Mouse (Mus musculus) spleen, adult 12 weeks (tissue): ENCODE measurements around the gene Zxdc.

Experiments used
- DNase-seq: peaks from one replicate; pipeline ENCODE4 v3.0.0; 2022; ENCODE audit warnings: low spot score

Zxdc gene

DNA sequence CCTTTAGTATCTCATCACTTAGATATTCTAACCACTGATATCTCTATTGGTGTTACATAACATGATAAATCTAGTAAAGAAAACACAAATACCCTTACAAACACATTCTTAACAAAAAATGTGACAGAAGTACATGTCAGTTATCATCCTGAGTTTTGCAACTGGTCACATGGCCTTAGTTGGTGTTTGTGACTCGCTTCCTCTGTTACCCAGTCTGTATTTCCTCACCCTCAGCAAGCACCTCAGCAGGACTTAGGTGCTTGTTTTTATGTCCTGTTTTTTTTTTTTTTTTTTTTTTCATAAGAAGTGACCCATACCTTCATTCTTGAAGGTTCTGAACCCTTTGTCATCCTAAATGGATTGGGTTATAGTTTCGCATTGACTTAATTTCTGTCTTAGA lies 8.4 kb downstream of the Zxdc start:
- no peak for DNase-seq

DNA sequence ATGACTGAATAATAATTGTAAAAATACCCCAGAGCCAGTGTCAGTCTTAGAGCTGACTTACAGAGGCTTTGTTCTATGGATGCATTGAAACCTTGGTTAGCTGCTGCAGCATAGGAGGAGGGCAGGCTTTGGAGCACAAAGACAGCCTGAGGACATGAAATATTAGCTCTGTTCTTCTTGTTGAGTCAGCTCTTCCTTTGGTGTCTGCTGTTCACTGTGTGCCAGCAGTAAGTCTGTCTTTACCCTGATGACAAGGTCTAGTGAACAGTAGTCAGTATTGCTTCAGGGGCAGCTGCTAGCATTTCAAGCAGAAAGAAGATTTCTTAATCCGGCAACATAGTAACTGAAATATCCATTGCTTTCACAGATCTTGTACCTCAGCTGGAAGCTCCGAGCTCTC lies 12.2 kb downstream of the Zxdc start:
- DNase-seq = no peak

DNA sequence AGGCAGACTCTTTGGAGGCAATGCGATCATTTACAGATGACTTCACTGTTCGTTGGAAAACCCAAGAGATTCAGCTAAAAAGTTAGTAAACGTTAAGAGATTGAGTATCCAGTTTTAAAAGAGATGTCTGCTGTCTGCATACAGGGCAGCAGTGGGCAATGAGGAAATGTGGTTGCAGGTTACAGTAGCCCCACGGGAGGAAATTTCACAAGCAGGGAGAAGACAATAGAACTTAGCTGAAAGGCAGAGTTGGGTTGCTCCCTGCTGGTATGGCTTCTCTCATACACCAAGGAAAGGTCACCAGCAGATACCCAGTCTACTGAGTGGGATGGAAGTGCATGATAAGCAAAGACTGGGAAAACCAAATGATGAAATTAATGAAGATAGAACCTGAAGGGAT lies 21.3 kb downstream of the Zxdc start:
- DNase-seq = no peak

DNA sequence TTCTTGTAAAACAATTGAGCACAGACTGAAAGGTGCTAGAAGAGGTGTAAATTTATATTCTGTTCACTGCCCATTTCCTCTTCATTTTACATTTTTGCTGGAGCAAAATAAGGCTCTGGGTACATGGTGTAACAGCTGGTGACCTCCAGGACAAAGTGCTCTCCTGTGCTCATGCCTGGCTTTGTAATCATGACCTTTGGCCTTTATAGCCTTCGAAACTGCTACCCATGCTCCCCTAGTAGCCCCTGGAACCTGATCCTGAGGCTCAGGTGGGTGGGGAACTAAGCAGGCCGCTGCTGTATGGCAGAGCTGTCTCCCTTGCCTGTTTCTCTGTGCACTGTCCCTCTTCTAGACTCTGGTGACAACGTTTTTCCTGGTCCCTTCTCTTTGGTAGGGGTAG lies 24.7 kb downstream of the Zxdc start:
- no peak for DNase-seq

DNA sequence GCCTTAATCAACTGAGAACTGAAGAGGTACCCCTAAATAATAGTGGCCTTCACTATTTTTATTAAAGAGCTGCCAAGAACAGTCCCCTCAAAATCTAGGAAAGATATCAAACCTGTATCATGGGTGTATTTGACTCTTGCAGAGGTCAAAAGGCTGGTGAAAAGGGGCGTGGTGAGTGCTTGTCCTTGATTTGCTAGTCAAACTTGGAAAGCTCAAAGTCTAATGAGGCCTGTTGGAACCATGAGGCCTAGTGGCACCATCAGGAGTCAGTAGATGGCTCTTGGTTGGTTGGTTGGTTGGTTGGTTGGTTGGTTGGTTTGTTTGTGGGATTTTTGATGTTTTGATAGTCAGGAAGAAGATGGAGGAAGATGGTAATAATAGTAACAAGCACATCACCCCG lies 26.5 kb downstream of the Zxdc start:
- DNase-seq = no peak

DNA sequence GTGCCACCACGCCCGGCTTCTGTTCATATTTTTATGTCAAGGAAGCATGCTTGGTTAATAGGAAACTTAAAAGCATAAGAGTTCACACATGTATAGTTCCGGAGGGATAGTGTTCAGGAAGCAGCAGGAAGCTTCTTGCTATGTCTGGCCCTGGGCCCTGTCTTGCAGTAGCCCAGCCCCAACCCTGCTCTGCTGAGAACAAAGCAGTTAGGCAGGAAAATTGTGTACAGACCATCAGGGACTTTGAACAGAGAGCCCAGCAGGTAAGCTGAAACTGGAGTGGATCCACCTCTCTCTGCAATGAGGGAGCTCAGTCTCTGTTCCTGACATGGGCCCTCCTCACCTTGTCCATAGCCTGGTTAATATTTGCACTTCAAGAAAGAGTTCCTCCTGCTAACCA lies 28.0 kb downstream of the Zxdc start:
- no peak for DNase-seq

DNA sequence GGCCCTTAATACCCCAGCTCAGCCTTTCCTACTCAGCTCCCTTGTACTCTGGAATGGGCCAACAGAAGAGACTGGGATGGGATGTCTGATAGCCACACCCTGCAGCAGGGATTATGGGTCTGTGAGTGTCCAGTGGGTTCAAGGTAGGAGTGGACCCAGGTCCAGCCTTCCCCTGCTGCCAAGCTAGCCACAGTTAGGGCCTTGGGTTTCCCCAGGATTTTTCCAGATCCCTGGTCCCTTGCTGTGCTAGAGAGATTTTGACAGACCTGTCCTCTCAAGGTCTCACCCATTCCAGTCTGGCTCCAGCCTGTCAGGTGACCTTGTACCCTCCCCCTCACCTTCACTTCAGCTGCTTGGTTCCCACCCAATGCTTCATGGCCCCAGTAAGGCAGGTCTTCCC lies 39.3 kb downstream of the Zxdc start:
- no peak for DNase-seq

DNA sequence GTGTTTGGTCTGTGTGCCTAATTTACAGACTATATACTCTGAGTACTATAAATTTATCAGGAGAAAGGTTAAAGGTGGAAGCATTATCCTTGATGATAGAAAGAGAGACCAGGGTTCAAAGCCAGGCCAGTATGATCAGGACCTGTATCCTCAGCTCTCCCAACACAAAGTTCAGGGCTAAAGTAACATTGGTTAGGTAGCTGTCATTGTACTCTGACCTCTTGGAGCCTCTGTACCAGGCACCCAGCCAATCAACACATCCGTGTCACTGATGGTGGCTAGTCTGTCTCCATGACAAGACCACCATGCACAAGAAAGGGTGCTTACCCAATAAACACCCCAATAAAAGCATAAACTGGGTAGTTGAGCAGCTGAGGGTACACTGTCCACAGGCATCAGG lies 41.7 kb downstream of the Zxdc start:
- DNase-seq = no peak

DNA sequence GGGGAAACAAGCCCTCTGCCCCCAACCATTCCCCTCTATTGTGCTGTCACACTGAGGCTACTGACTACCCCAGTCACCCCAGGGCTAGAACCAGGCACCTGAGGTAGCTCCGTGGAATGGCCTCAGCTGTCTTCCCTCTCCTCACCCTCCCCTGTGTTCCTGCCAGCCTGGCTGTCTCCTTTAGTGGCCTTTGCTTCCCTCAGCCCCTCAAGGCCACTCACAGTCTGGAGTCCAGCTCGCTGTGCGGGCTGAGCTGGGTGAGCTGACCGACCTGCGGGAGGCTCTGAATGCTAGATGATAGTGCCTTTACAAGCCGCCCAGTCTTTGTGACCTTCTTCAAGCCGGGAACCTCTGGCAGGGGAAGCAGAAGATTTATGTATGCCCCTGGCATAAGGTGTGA lies 42.6 kb downstream of the Zxdc start:
- DNase-seq = no peak

DNA sequence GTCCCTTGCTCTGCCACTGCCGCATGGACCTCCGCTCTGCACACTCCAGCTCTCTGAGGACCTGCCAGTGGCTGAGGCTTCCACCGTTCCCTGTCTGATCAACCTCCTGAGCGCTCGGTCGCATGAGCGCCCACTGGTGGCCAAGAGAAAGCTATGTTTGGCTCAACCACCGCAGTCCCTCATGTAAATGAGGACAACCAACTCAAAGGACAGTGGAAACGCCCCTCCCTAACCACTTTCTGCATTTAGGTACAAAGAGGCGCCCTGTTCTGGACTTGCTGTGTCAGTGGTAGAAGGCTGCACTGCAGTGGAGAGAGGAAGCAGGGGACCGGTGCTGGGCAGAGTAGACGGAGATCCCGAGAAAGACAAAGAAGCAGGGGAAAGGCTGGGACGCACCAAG lies 53.3 kb downstream of the Zxdc start:
- DNase-seq = no peak

DNA sequence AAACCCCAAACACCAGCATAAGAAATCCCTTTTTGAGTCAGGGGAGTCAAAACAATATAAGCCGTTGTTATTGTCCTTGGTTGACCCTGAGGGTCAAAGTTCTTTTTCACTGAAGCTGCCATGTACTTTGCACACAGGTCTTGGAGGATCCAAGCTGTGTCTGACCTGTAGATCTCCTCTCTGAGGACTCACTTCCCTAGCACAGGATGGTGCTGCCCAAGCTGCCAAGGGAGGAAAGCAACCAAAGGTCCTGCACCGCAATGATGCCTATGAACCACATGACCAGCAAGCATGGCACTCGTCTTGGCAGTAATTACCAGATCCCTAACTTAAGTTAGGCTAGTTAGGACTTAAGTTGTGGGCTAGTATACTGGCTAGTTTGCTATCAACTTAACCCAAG lies 56.1 kb downstream of the Zxdc start:
- DNase-seq = no peak

DNA sequence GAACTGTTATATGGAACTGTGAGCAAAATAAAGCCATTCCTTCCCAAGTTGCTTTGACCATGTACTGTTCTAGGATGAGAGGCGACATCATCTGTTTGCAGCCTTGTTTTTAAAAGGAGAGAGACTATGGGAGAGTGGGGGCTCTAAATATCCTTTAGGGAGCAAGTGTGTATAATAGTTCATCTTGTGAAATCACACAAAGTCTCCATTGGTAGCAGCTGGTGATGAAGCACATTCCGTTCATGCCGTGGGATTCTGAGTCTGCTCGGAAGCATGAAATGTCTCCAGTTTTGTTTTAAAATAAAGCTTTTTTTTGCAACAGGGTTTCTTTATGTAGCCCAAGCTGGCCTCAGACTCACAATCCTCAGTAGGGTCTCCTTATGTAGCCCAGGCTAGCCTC lies 56.7 kb downstream of the Zxdc start:
- no peak for DNase-seq

DNA sequence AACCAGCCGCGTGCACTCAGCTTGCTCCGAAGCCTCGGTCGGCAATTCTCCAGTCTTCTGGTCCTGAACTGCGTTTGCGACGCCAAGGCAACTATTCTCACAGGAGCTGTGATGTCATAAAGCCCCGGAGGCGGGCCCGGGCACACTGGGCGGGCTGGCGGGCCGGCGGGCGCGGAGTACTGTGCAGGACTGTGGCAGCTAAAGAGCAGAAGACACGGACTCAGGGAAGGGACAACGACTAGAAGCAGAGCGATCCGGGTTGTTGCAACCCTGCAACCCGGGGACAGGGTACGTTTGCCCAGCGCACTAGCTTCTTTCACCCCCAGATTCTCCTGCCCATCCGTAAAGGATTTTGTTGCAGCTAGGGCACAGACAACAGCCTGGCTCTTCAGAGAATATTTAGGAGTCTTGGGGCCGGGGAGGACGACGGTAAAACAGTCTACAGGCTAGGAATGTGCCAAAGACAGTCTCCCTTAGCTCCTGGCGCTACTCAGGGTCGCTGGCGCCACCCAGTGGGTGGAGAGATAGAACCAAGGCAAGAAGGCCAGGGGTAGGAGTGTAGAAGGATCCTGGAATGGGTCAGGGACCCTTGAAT lies 59.2 kb downstream of the Zxdc start, which contains the start of gene Cfap100:
Cfap100 (minus strand) TSS at position 418 of the 595 bp plus-strand sequence.
- no peak for DNase-seq

DNA sequence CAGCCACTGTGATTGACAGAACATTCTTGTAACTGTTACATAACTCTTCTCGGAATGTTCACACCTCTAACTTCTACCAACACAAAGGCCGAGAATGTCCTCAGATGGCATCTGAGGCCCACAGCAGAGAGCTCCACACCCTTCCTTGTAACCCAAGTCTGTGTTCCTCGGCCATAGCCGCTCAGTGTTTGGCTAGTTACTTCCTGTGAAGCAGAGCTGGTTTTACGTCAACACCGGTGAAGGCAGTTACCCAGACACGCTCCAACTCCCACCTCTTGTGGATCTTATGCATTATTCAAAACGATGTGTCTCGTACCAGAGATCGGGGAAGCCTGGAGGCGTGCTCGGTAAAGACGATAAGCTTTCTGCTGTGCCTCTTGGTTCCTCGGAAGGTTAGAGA lies 60.6 kb downstream of the Zxdc start:
- no peak for DNase-seq

DNA sequence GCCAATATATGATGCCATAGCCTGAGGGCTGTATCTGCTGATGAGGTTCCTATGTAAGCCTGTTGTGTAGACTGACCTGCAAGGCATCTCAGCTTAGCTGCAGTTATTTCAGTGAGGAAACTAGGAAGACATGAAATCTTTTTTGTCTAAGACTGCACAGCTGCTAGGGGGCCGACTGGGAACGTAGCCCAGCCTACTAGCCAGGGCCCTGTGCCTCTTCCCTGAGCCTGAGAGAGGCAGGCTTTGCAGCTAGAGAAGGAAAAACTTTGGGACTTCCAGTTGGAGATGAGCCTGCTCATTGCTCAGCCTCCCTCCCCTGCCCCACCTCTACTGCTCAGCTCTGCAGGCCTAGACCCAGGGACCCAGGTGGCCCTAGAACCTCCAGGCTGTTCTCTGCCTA lies 62.2 kb downstream of the Zxdc start:
- no peak for DNase-seq

DNA sequence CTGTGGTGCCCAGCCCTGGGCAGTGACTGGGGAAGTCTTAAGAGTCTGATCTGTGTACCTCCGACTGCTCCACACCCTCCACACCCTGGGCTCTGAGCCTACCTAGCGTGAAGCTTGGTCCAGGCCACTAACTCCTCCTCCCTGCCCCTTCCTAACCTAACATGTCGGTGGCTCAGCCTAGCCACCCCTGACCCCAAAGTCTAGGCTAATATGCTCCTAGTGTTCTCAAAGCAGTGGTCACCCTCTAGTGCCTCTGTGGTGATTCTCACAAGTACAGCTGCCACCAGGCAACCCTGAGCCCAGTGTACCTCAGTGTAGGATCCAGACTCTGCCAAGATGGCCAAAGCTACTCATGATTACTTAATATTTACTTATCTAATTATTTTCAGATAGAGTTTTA lies 65.4 kb downstream of the Zxdc start:
- DNase-seq = no peak

DNA sequence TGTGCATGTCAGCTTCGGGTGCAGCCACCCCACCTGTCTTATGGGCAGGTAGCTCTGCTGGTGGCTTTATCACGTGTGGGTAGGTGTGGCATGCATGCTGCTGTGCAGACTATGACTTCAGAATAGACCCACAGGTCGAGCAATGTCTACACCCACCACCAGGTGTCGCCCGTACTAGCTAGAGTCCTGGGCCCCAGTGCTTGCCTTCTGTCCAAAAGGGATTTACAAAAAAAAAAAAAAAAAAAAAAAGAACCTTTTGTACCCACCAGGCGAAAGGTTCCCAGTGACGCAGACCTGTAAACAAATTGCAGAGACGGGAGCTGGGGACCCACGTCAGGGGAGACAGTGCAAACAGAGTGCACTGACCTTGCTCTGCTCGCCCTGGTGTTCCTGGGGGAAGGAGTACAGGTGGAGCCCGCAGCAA lies 65.9 kb downstream of the Zxdc start:
- peak; percentile 15 for DNase-seq

DNA sequence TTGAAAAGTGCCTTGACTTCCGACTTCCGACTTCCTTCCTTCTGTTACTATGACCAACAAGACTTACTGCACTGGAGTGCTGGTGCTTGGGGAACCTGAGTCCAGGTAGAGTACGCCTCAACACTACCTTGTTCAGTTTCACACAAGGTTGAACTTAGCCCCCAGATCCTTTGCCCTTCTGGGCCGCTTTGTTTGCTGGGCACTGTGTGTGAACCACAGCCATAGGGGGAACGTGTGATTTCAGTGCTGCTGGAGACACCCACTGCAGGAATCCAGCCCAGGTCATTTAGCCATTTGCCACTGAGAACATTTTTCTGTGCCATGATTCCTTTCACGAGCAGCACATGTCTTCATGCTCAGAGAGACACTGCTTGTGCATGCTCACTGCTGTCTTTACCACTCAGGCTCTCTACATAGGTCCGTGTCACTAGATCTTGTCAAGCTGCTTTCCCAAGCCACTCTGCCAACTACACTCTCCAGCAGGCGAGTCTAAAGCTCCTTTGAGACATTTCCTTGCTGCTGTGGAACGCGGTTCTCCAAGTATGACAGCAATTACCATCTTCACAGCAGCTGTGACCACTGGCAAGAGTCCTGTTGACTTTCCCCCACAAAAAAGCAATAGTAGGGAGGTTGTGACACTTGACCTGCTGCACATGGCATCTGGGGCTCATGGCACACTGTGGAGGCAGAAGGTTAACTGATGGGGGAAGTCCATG lies 67.1 kb downstream of the Zxdc start:
- no peak for DNase-seq

DNA sequence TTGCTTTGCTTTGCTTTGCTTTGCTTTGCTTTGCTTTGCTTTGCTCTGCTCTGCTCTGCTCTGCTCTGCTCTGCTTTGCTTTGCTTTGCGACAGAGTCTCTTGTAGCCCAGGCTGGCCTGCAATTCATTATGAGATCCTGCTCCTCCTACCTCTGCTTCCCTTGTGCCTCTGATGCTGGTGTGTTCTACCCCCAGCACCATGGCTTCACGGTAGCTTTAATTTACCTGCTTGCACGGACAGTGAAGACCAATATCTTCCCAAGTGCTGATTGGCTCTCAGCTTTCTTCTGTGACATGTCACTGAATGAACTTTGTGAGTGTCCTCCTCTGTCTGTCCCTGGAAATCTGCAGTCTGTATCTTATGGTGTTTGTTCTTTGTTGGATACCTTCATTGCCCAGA lies 67.7 kb downstream of the Zxdc start:
- no peak for DNase-seq

DNA sequence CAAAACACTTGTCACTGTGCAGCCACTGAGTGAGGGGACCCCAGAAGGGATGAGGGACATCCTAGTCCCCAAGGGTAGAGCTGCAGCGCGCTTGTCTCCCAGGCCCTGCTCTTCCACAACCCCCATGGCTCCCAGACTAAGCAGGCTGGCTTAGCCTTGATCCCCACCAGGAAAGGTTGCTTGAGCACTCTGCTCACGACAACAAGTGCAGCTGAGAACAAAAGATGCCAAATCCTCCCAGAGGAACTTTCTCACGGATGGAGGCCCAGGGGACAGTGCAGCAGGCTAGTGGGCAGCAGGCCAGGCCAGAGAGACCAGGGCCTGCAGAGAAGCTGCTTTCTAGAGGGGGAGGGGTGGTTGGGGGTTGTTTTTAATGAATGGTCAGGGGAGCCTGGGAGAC lies 77.6 kb downstream of the Zxdc start:
- DNase-seq = no peak

DNA sequence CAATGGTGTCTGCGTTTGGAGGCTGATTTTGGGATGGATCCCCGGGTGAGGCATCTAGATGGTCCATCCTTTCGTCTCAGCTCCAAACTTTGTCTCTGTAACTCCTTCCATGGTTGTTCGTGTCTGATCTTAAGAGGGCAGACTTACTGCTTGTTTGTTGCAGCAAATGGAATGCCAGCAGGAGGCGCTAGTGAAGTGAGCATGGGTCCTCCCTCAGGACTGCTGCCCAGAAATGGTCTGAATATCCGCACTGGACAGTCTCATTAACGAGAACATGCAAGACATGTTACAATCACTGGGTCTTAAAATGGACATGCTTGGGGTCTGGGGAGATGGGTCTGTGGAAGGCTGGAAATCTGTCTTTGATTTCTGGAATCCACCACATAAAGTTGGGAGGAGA lies 80.9 kb downstream of the Zxdc start:
- no peak for DNase-seq

DNA sequence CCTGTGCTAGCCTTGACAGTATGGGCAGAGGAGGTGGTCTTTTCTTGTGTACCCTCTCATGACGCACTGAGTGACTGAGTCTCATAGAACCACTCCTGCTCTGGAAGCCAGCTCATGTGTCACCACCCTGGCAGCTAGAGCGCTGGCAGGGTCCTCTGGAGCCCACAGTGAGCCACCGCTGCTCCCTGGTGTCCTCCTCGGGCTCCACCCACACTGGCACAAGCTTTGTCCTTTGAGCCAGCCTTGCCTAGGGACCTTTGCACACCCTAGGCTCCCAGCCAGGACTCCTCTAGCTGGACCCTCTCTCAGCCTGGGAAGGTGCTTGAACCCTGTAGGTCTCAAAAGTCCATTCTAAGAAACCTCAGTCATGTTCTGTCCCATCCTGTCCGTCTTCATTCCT lies 81.4 kb downstream of the Zxdc start:
- no peak for DNase-seq

DNA sequence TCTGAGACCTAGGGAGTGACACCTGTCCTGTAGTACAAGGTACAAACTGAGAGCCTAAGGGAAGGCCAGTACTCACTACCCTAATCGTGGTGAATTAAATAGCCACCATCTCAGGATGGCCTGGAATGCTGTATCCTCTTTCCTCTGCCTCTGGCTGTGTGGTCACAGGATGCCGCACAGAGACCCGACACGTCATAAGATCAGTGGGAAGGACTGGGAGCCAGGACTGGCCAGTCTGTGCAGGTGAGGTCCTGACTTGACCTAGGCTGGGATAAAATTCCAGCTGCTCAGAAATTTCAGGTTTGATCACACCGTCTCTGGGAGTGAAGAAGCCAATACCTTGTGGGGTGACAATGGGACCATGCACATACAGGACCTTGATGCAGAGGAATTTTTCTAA lies 82.2 kb downstream of the Zxdc start:
- DNase-seq = no peak

DNA sequence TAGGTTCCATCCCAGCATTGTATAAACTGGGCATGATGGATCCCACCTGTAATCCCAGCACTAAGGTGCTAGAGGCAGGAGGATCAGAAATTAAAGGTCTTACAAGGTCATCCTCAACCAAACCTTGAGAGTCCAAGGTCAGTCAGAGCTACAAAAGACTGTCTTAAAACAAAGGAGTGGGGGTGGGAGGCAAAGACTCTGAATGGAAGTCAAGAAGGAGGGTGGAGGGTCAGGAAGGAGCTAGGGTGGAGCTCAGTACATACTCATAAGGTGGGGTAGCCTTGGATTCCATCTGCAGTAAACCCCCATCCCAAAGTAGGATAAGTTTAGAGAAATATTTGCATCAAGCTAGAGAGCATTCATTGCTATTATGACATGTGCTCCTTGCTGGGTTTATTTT lies 83.3 kb downstream of the Zxdc start:
- DNase-seq = no peak
